Mouse (Mus musculus): ENCODE data around the gene Avpi1. TPM values are rescaled to one million over a fixed set of nuclear protein-coding genes. Genes with fewer than 3 reads are reported as not detected.

The Avpi1 gene
- total RNA-seq (2022), result 10 to 100 TPM; 28.3 to 30.5 (median 29.8) TPM

DNA sequence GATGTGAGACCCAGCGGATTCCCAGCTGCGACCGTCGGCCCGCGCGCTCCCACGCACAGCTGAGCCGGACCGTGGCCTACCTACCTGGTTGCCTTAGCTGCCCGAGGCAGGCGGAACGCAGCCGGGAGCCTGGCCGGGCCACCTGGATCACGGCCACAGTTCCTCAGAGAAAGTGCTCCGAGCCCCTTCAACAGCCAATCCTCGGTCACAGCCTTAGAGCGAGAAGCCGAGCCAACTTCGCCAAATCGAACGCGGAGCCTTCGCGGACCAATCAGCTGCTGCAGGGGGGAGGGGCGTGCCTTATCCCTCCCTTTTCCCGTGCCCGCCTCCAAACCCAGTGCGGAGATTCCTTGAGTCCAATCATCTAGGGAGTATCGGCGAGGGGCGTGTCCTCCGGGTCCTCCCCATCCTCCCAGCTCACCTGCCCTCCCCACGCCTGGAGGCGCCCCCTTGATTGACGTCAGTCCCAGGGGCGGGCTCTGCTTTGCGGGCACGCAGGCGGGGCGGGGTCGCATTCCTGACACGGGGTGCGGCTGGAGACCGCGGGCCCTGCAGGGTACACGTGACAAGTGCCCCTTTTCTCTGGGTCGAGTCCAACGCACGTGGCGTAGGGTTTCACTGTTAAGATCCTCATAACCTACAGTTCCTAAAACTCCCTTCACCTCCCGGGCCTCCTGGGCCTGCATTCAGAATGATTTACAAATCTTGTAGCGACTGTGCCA lies at the start of gene Avpi1:
Gene Avpi1 (minus strand): TSS at position 273 of the 722 bp plus-strand sequence.
- DNase-seq (ENCODE audit: low spot score in 2 of 2), result peak; percentile 87 to 99

GRCm38 (mm10) chr19:42177461-42177860 lies 48.6 kb upstream of the Avpi1 start:
- no peak for DNase-seq (ENCODE audit: low spot score in 2 of 2)

DNA sequence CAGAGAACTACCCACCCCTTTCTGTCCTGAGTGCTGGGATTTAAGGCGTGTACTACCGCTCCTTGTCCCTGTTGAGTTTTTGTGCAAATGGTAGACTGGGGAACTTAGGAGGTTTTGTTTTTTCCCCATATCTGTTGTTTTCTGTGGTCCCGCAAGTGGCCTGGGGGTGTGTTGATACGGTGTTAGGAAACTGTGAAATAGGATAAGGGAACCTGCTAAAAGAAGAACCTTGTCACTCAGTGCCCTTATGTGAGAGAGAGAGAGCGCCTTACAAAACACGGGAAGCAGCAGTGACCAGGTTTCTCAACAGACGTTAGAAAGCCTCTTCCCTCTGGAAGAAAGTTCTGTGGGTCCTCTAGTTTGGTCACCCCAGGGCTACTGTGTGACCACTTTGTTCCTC lies 48.0 kb upstream of the Avpi1 start:
- DNase-seq (ENCODE audit: low spot score in 2 of 2), result no peak

DNA sequence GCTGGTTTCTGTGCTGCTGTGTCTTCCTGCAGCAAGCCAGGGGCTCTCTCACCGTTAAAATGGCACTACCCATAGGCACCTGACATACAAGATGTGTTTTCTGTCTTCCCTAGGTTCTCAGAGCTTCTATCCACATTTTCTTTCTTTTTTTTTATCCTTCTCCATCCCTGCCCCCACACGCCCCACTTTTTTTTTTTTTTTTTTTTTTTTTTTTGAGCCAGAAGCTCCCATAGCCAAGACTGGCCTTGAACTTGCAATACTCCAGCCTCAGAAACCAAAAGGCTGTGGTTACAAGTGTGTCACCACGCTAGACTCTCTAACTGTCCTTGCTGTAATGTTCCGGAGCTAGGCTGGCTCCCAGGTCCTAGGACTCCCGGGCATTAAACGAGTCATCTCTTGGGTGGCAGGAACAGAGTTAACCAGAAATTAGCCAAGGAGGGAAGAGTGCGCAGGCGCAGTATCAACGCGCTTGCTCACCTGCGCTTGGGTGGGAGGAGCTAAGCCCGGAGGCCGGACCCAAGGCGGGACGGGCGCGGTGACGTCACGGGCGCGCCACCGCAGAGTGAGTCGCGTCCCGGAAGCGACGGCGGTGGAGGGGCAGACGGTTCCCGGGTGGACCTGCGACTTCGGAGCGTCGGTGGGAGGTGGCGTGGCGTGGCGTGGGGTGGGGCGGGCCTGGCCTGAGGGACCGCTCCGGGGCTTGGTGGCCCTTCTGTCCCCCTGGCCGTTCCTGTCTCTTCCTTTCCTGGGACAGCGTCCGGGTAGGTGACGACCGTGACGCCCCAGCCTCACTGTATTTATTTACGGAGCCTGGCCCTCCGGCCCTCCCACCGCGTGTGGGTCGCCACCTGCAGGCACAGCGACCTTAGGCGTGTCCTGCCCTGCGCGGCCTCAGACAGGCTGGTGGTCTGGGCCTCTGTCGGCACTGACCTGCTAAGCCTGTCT lies 41.4 kb upstream of the Avpi1 start:
- DNase-seq (ENCODE audit: low spot score in 2 of 2), result peak; percentile 80 to 94

DNA sequence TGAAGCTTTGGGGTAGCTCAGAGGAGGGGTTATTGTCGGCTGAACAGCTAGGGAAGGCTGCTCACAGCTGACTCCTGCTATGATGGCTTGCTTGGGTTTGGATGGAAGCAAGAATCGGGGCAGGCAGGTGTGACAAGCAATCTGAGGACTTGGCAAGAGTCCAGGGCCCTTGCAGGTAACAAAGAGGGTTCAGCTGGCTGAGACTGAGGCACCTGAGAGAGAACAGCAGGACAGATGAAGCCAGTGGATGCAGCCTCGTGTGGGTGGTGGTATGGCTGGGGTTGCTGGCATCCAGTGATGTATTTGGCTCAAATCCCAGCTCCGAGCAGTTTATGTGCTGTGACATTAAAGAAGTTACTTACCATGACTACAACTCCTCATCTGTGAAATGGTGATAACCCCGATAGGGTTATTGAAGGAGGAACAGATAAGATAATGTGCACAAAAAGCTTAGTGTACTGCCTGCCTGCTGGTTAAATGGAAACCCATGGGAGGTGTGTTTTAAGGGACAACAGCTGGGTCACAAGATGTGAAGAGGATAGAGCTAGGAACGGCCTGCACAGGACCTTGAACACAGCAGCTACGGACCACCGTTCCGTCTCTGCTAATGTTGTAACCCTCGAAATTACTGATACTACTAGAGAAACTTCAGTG lies 40.6 kb upstream of the Avpi1 start:
- DNase-seq (ENCODE audit: low spot score in 2 of 2), result no peak

DNA sequence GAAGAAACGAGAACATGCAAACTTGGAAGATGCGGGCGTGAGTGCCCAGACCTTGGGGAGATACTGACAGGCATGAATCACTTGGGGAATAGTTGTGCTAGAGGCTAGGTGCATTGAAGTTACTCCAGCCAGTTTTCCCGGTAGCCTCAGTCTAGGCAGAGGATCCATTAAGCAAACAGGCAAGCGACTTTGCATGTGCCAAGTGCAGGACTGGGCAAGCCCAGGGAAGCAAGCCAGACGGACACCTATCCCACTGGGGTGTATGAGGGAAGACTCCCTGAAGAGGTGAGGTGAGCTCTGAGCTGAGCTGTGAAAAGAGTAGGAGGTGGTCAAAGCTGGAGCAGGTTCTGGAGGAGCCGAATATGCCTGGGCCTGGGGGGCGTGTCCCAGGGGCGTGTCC lies 38.6 kb upstream of the Avpi1 start:
- no peak for DNase-seq (ENCODE audit: low spot score in 2 of 2)

DNA sequence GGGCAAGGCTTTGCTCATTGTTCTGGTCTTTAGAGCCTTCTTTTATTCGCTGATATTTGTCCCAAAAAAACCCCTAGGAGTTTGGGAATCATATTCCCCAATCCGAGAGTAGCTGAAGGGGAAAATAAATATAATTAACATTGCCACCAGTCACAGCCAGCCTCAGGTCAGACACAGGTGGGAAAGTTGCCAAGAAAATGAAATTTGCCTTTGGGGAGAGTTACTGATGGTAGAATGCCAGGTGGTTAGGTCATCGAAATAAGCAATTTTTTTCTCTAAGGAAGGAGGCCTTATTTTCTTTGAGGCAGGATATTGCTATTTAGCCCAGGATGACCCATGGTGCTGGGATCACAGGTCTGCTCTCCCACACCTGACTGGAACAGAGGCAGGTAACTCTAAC lies 37.9 kb upstream of the Avpi1 start:
- DNase-seq (ENCODE audit: low spot score in 2 of 2), result no peak

- DNase-seq (ENCODE audit: low spot score in 2 of 2), result peak in 1 of 2 experiments; percentile 91
Measured at GRCm38 (mm10) chr19:42166130-42166529, 37.3 kb upstream of the Avpi1 start.

- no peak for DNase-seq (ENCODE audit: low spot score in 2 of 2)
Measured at GRCm38 (mm10) chr19:42164188-42164587, 35.3 kb upstream of the Avpi1 start.

GRCm38 (mm10) chr19:42163764-42164163 lies 34.9 kb upstream of the Avpi1 start, which contains the start of gene Zfyve27:
TSS of gene Zfyve27 (plus strand) at chr19:42163951.
- no peak for DNase-seq (ENCODE audit: low spot score in 2 of 2)

DNA sequence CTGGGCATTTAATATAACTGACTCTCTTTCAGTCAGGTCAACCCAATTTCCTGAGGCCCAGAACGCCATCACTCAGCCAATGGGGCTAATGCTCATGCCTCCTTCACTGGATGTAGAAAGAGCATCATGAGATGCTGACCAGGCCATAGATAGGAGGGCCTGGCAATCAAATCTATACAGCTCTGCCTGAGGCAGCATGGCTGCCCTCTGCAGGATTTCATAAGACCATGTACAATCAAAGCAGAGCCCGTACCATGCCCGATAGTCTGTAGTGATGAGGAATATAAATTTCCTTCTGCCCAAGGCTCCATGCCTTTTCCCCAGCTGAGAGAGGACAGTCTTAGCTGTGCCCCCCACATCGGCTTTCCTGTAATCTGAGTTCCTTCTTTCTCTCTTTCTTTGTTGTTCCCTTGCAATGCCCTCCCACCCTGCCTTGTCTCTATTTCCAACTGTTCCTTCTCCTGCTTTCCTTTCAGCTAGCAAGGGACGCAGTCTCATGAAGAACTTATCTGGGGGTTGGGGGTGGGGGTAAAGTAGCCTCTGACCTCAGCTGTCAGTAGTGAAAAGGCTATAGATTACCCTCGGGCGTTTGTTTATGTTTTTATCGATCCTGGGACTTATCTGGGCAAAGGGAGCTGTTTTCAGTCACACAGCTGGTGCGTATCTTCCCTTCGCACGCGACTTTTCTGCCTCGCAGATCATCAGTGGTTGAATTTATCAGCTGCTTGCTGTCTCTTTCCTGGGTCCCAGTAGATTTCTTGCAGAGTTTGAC lies 29.6 kb upstream of the Avpi1 start:
- no peak for DNase-seq (ENCODE audit: low spot score in 2 of 2)

GRCm38 (mm10) chr19:42157493-42158237 lies 28.8 kb upstream of the Avpi1 start:
- no peak for DNase-seq (ENCODE audit: low spot score in 2 of 2)

DNA sequence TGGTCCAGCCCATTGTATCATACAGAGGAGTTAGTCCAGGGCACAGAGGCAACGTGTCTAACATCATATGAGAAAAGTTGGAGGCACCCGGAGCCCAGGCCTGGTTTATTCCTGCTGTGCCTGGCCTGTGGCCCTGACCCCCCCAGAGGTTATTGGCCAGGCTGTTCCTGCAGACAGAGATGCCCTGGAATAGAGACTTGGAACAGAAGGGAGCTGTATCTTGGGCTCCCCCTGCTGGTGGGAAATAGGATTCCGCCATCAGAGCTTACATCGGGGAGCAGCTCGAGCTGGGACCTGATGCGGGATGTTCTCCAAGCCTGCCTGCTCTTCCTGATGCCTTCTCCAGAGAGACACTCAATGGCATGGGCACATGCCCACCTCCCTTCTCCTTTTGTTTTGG lies 23.1 kb upstream of the Avpi1 start:
- peak; percentile 77 to 81 for DNase-seq (ENCODE audit: low spot score in 2 of 2)

DNA sequence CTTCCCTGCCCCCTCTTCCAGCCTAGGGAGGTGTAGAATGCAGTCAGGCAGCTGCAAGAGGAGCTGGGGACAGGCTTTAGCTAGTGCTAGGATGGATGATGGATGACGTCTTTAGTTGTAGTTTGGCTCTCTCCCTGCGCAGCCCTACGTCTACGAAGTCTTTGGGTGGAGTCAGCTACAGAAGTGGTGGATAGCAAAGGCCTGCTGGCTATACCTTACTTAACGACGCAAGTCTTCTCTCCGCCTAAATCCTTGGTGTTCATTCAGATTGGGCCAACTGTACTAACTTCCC lies 19.7 kb upstream of the Avpi1 start:
- no peak for DNase-seq (ENCODE audit: low spot score in 2 of 2)

DNA sequence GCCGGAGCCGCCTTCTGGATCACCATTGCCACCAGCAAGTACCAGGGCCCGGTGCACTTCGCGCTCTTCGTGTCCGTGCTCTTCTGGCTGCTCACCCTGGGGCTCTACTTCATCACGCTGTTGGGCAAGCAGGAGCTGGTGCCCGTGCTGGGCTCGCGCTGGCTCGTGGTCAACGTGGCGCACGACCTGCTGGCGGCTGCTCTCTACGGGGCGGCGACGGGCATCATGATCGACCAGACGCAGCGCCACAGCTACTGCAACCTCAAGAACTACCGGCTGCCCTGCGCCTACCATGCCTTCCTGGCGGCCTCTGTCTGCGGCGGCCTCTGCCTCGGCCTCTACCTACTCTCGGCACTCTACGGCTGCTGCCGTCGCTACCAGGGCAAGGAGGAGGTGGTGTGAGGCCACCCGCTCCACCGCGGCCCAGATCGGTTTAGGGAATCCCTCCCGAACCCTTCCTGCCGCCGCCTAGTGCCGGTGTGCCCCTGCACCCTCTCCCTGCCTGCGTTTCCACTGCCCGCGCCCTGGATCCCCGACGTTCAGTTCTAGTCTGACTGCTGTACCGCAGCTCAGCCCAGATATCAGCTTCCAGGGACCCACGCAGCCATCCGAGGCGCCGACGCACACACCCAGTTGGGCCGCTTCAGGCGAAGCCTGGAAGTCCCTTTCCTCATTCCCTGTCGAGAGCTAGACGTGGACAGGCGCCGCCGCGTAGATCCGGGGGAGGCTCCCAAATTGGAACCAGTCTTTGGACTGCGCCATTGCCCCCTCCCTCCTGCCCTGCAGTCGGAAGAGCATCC lies 19.1 kb upstream of the Avpi1 start:
- DNase-seq (ENCODE audit: low spot score in 2 of 2), result peak in 1 of 2 experiments; percentile 72

DNA sequence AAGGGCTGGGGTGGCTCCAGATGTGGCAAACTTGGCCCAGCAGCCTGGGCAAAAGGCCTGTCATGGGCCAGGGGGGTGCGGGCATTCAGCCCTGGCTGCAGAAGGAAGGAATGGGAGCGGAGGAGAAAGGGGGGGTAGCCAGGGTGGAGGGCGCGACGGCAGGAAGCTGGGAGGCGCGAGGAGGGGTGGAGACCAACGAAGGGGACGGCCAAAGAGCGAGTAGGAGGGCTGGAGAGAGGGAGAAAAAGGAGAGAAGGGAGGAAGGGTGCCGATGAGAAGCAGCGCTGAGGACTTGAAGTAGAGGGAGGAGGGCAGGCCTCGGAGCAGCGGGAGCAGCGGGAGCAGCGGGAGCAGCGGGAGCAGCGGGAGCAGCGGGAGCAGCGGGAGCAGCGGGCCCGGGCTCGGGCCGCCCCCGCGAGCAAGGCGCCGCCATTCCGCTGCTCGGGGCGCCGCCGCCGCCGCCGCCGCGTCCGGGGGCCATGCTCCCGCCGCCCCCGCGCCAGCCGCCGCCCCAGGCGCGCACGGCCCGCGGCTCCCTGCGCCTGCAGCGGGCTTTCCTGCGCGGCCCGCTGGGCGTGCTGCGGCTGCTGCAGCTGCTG lies 18.4 kb upstream of the Avpi1 start, which contains the start of gene Marveld1:
Gene Marveld1 (plus strand): TSS at position 231 of the 599 bp plus-strand sequence.
- DNase-seq (ENCODE audit: low spot score in 2 of 2), result no peak

DNA sequence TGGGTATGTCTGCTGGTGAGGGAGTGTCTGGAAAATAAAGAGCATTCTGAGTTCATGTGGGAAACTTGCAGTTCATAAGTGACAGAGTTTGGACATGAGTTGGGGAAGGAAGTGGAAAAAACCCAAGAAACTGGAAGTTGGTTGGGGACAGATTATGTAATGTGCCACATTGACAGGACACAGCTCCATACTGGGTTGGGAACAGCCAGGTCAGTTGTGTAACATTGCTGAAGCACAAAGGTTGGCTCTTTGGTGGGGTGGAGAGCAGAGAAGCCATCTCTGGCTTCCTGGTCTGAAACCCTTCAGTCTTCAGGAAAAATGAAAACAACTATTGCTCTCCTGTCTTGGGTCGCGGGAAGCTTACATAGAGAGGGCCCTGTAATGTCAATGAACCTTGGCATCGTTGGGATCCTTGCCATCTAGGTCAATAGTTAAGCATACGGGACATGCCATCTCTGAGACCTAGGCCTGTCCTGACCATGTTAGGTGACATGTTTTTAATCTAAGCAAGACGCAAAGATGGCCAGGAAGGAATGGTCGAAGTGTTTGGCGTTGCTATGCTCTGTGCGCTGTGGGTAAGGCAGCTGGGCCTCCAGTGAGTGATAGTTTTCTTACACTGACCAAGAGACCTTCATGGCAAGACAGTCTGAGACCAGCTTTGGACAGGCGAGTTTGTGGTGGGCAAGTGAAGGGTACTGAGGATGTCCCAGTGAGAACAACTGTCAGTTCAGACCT lies 17.6 kb upstream of the Avpi1 start:
- DNase-seq (ENCODE audit: low spot score in 2 of 2), result no peak

DNA sequence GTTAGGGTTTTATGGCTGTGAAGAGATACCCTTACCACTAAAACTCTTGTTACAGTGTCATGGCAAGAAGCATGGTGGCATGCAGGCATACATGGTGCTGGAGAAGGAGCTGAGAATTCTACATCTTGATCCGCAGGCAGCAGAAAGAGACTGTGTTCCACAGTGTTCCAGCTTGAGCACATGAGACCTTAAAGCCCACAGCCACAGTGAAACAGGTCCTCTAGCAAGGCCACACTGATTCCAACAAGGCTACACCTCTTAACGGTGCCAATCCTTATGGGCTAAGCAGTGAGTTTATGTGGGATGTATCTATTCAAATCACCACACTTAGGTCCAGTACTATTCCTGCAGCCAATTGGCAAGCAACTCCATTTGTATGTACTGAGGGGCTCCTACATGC lies 16.9 kb upstream of the Avpi1 start:
- no peak for DNase-seq (ENCODE audit: low spot score in 2 of 2)

- no peak for DNase-seq (ENCODE audit: low spot score in 2 of 2)
Measured at GRCm38 (mm10) chr19:42145210-42145609, 16.4 kb upstream of the Avpi1 start.
